12 mouse cellular contexts compared by ENCODE assay signal in genomic region chr7:136059896-136060295, GRCm38 (mm10).
DNase-seq lines count a peak whose midpoint lies in the region; ATAC-seq lines count a peak whose summit lies in the region.
"Had no signal": no experiment of that assay in that cellular context is flagged by ENCODE, and none has a peak within 500 bp of the region (broad histone marks: within the 10 kb centered on the region; RNA-seq: fewer than 3 reads in every experiment).

No protein-coding gene starts in this region.

- peaks cover 22% of the 10 kb centered on the region for H3K4me1 ChIP-seq in intestine, embryonic 14.5 days (replicated peaks; ENCODE audit: control insufficient read depth, insufficient read depth, low read length)
- H3K4me1 ChIP-seq in intestine, embryonic 16.5 days (ENCODE audit: control insufficient read depth, insufficient read depth, low read length) = peaks cover 13% of the 10 kb centered on the region
- H3K4me1 ChIP-seq in hindbrain, embryonic 13.5 days (replicated peaks) = peaks cover 49% of the 10 kb centered on the region
- peaks cover 14% of the 10 kb centered on the region for H3K4me1 ChIP-seq in midbrain, embryonic 15.5 days

- H3K27ac ChIP-seq in intestine, embryonic 14.5 days (ENCODE audit: low read depth) = no peak overlapping the region; the same call in 1 of the 2 replicates
- no peak overlapping the region for H3K27ac ChIP-seq in intestine, embryonic 16.5 days (ENCODE audit: low read length)
- peak overlapping the region; percentile 18; the same call in 1 of the 2 replicates for H3K27ac ChIP-seq in hindbrain, embryonic 13.5 days
- no peak overlapping the region for H3K27ac ChIP-seq in midbrain, embryonic 15.5 days
- H3K27ac ChIP-seq: macrophage had no signal

- no peaks in the 10 kb centered on the region for H3K27me3 ChIP-seq in intestine, embryonic 14.5 days (replicated peaks; ENCODE audit: control insufficient read depth, insufficient read depth, low read length)
- H3K27me3 ChIP-seq in intestine, embryonic 16.5 days (replicated peaks; ENCODE audit: control insufficient read depth, insufficient read depth, low read length) = no peaks in the 10 kb centered on the region
- no peaks in the 10 kb centered on the region for H3K27me3 ChIP-seq in hindbrain, embryonic 13.5 days
- H3K27me3 ChIP-seq in midbrain, embryonic 15.5 days (replicated peaks) = no peaks in the 10 kb centered on the region

- no peaks in the 10 kb centered on the region for H3K36me3 ChIP-seq in intestine, embryonic 14.5 days (ENCODE audit: control insufficient read depth, insufficient read depth, low read length)
- no peaks in the 10 kb centered on the region for H3K36me3 ChIP-seq in intestine, embryonic 16.5 days (ENCODE audit: control insufficient read depth, insufficient read depth, low read length)
- no peaks in the 10 kb centered on the region for H3K36me3 ChIP-seq in hindbrain, embryonic 13.5 days
- H3K36me3 ChIP-seq in midbrain, embryonic 15.5 days (replicated peaks) = no peaks in the 10 kb centered on the region
- H3K36me3 ChIP-seq: forebrain, embryonic 10.5 days had no signal

- no peak for ATAC-seq in intestine, embryonic 14.5 days (replicated peaks; ENCODE audit: low FRiP score, low TSS enrichment, low read depth)
- no peak for ATAC-seq in intestine, embryonic 16.5 days
- no peak for ATAC-seq in hindbrain, embryonic 13.5 days (ENCODE audit: low FRiP score)
- no peak for ATAC-seq in midbrain, embryonic 15.5 days (replicated peaks)
- no peak for ATAC-seq in erythroblast, adult 5-6 weeks (replicated peaks; ENCODE audit: low FRiP score, poor library complexity, severe bottlenecking)

- DNase-seq in intestine, embryonic 14.5 days (ENCODE audit: low spot score) = no peak
- DNase-seq in embryo, embryonic 11 days = peak; percentile 65
- DNase-seq in gastrocnemius, postnatal 14 days = no peak
- DNase-seq in natural killer cell, adult 2 months (ENCODE audit: low spot score in 2 of 2) = no peak
- DNase-seq: cerebellum, adult 11-12 months; thymus, postnatal 14 days had no signal

- intact Hi-C loops in gastrocnemius, postnatal 14 days (cut with DNase I; ENCODE audit: low total_unique reads) = no loop called here

- WGBS in intestine, embryonic 14.5 days = 33% methylated on average over 11 of the region's 11 CpGs
- 45% methylated on average over 11 of the region's 11 CpGs for WGBS in intestine, embryonic 16.5 days
- WGBS in hindbrain, embryonic 13.5 days = 30% methylated on average over 11 of the region's 11 CpGs
- WGBS in midbrain, embryonic 15.5 days = 33% methylated on average over 11 of the region's 11 CpGs

- H3K4me3 ChIP-seq in intestine, embryonic 14.5 days (ENCODE audit: low read depth, low read length) = no peak overlapping the region
- H3K4me3 ChIP-seq in intestine, embryonic 16.5 days (ENCODE audit: low read length) = no peak overlapping the region
- H3K4me3 ChIP-seq in hindbrain, embryonic 13.5 days = no peak overlapping the region
- no peak overlapping the region for H3K4me3 ChIP-seq in midbrain, embryonic 15.5 days

- no peaks in the 10 kb centered on the region for H3K9me3 ChIP-seq in intestine, embryonic 14.5 days (ENCODE audit: control insufficient read depth, low read length)
- no peaks in the 10 kb centered on the region for H3K9me3 ChIP-seq in intestine, embryonic 16.5 days (ENCODE audit: control insufficient read depth, low read length)
- H3K9me3 ChIP-seq in hindbrain, embryonic 13.5 days = no peaks in the 10 kb centered on the region
- H3K9me3 ChIP-seq in midbrain, embryonic 15.5 days = no peaks in the 10 kb centered on the region
- H3K9me3 ChIP-seq: forebrain, embryonic 10.5 days had no signal

- H3K4me2 ChIP-seq in intestine, embryonic 14.5 days (ENCODE audit: low read length) = peak overlapping the region; percentile 55
- no peak overlapping the region for H3K4me2 ChIP-seq in intestine, embryonic 16.5 days (ENCODE audit: low read depth, low read length)
- peak overlapping the region; percentile 56 for H3K4me2 ChIP-seq in hindbrain, embryonic 13.5 days
- H3K4me2 ChIP-seq in midbrain, embryonic 15.5 days = peak overlapping the region; percentile 62; the same call in 1 of the 2 replicates

- no peak overlapping the region for H3K9ac ChIP-seq in intestine, embryonic 14.5 days (ENCODE audit: low read length)
- no peak overlapping the region for H3K9ac ChIP-seq in intestine, embryonic 16.5 days (ENCODE audit: low read depth, low read length)
- H3K9ac ChIP-seq in hindbrain, embryonic 13.5 days = no peak overlapping the region
- H3K9ac ChIP-seq in midbrain, embryonic 15.5 days = no peak overlapping the region
